Mouse (Mus musculus) urinary bladder, postnatal 14 days (tissue): ENCODE measurements around the gene Zfp281.

Source experiments
- DNase-seq: peaks from one replicate; pipeline ENCODE4 v3.0.0; 2021; ENCODE audit warnings: low spot score

Zfp281 gene

DNA sequence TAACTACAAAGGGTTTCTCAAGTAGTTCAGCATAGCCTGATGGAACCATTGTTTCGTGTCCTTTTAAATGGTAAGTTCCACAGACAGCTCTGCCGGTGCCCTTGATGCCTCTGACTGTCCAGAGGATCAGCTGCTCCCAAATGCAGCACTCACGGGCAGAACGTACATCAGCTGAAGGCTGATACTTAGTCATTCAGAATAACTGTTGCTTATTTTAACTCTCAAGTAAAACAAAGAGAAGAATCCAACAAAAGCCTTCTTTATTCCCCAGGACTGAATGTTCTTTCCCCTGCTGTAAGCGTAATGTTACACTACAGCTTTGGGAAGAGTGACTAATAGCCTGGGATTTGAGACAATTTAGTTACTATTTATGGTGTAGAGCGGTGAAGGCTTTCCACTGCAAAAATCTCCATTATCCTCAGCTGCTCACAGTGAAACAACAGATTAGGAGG is 11.4 kb upstream of the Zfp281 start:
- no peak for DNase-seq

DNA sequence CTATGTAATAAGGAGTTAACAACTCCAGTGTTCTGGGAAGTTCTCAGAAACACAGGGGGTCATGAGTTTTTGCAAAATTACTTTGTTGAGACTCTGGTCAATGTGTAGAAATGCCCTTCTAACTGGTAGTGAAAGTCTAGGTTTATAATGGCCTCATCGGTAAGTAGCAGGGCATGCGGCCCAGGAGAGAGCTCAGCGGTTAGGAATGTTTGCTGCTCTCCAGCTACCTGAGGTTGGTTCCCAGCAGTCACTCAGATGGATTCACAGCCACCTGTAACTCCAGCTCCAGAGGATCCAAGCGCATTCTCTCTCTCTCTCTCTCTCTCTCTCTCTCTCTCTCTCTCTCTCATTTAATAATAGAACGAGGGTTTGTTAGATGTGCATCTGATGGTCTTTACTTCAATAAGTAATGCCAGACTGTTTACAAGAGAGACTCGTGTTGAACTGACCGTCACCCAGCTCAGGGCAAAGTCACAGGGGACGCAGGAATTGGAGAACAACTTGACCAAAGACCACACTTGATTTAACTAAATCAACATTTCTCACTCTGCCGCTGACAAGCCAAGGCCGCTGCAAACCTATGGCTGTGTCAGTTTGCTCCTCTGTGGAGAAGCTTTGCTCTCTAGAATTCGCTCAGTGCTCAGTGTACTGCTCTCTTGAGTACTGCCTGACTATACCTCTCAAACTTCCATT is 9.8 kb upstream of the Zfp281 start:
- no peak for DNase-seq

DNA sequence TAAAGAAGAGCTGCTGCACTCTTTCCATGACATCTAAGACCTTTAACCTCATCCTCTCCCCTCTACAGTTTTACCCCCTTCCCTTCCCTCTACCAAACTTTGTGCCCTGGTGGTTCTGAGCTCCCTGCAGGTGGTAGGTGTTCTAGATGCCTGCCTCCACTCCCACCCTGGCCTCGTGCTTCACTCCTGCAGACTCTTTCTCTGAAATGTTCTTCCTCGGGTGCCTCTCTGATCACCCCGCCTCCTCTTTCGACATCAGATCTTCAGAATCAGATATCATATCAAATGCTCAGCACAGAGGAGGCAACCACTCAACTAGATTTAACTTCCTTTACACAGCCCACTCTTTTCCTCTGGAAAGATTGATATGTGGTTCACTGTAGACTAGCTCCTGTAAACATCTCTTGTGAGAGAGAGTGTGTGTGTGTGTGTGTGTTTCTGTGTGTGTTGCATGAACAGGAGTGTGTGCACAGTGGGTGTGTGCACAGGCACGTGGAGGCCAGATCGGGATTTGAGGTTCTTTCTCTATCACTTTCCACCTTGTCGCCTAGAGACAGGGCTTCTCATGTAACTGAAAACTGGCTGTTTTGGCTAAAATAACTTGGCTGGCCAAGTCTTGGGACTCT is 7.4 kb upstream of the Zfp281 start:
- DNase-seq = no peak

DNA sequence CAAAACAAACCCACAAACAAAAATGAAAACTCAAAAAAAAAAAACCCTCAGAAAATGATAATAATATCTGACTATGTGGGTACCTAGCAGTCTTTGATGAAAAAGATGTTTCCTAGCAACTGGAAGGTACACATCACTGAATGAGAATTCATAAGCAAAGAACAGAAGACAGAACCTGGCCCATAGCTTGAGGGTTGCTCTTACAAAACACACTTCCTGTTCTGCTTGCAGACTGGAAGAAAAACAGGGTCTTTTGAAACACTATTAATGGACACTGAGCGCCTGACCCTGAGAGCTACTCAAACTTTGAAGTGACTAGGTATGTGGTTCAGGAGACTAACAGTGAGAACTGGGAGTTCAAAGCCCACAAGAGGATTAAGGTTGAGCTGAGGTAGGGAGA is 6.1 kb upstream of the Zfp281 start:
- no peak for DNase-seq

DNA sequence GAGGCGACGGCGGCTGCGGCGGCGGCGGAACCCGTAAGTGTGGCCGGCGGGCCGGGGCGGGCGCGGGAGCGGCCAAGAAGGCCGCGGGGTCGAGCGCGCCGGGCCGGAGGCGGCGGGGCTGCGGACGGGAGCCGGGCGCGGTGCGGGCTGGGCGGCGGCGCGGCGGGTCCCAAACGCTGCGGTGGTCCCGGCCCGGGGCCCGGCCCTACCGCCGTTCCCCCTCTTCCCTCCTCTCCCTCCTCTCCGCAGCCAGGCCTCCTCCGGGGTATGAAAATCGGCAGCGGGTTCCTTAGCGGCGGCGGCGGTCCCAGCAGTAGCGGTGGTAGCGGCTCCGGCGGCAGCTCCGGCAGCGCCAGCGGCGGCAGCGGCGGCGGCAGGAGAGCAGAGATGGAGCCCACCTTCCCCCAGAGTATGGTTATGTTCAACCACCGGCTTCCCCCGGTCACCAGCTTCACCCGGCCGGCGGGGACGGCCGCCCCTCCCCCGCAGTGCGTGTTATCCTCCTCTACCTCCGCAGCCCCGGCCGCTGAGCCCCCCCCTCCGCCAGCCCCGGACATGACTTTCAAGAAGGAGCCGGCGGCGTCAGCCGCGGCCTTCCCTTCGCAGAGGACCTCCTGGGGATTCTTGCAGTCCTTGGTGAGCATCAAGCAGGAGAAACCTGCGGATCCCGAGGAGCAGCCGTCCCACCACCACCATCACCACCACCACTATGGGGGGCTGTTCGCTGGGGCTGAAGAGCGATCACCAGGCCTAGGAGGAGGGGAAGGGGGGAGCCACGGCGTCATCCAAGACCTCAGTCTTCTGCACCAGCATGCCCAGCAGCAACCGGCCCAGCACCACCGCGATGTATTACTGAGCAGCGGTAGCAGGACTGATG is 556 bp downstream of the Zfp281 start:
- DNase-seq = peak; percentile 42

DNA sequence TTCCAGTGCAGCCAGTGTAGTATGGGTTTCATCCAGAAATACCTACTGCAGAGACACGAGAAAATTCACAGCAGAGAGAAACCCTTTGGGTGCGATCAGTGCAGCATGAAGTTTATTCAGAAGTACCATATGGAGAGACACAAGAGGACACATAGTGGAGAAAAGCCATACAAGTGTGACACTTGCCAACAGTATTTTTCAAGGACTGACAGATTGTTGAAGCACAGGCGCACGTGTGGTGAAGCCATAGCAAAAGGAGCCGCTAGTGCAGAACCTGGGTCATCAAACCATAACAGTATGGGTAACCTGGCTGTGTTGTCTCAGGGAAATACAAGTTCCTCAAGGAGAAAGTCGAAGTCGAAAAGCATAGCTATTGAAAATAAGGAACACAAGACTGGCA is 1.4 kb downstream of the Zfp281 start:
- DNase-seq = no peak

DNA sequence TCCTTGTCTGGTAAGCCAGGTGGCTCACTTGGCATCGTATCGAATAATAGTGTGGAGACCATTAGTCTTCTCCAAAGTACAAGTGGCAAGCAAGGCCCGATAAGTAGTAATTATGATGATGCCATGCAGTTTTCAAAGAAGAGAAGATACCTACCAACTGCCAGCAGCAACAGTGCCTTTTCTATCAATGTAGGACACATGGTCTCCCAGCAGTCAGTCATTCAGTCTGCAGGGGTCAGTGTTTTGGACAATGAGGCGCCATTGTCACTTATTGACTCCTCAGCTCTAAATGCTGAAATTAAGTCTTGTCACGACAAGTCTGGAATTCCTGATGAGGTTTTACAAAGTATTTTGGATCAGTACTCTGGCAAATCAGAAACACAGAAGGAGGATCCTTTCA is 2.1 kb downstream of the Zfp281 start:
- no peak for DNase-seq

DNA sequence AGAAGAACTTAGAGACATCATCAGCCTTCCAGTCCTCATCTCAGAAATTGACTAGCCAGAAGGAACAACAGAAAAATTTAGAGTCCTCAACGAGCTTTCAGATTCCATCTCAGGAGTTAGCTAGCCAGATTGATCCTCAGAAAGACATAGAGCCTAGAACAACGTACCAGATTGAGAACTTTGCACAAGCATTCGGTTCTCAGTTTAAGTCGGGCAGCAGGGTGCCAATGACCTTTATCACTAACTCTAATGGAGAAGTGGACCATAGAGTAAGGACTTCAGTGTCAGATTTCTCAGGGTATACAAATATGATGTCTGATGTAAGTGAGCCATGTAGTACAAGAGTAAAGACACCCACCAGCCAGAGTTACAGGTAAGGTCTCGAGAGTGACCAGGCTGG is 2.9 kb downstream of the Zfp281 start:
- DNase-seq = no peak

DNA sequence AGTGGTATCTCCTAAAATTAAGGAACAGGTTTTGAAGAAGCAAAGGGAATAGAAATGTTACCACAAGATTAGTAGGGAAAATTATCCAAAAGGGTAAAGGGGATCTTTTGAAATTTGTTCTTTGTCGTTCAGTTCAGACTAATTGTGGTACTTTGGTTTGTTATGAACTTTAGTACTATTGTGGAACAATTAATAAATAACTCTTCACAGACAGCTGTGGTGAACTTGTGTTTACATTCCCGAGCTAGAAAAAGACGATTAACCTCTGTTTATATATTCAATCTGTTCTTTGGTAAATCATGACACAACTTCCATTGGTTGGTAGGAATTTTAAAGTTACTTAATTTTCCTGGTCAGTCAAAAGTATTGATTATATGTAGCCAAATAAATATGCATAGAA is 8.2 kb downstream of the Zfp281 start:
- no peak for DNase-seq

DNA sequence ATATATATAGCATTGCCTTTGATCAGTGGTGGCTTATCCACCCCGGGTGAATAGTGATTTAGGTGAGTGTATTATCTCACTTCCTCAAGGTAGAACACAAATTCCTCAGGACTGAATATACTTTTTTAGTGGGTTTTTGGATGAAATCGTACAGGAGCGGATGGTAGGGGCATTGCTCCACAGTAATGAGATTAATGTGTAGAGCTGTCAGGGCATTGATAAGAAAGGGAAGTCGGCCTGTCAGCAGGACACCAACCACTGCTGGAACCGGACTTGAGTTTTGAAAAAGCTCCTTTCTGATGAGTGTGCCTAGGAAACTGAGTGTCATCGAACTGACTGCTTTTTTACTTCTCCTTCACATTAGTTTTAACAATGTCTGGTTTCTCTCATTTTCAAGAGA is 10.9 kb downstream of the Zfp281 start:
- no peak for DNase-seq

DNA sequence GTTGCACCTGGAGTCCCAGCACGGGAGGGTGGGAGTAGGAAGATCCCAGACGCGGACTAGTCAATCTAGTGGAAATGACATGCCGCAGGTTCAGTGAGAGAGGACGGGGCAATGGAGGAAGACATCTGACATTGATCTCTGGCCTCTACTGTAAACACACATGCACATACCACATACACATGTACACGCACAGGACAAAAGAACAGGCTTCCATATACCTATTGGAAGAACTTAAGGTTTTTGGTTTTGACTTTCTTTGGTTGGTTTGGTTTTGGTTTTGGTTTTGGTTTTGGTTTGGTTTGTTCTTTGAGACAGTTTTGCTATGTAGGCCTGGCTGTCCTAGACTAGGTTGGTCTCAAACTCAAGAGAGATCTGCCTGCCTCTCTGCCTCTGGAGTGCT is 12.2 kb downstream of the Zfp281 start:
- DNase-seq = no peak

DNA sequence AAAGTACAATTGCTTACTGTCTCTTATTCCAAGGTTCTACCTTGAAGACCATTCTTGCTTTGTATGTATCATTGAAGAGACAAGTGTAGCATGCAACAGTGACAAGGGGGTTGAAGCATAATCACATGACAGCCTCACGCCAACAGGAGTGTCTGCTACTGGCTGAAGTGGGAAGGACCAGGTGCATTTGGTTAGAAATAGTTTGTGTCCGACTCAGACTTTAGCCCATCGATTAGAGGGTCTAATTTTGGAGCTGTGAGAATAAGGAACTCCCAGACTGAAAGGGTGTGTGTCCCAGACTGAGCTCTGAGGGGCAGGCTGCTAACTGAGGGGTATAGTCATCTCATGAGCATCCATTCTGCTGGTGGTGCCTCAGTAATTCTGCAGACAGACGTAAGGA is 13.0 kb downstream of the Zfp281 start:
- no peak for DNase-seq

DNA sequence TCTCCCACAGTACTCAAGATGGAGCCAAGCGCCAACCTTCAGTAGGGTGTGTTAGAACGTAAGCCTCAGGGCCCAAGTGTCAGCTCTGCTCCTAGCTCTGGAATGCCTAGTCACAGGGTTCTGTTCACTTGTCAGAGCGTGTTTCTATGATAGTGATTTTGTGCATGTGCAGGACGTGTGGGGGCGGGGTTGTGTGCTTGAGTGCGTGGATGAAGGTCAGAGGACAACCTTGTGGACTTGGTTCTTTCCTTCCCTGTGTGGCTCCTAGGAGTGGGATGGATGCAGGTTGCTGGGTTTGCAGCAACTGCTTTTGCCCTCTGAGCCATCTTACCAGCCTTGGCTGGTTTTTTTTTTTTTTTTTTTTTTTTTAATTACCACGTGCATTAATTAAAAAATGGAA is 13.5 kb downstream of the Zfp281 start:
- no peak for DNase-seq

DNA sequence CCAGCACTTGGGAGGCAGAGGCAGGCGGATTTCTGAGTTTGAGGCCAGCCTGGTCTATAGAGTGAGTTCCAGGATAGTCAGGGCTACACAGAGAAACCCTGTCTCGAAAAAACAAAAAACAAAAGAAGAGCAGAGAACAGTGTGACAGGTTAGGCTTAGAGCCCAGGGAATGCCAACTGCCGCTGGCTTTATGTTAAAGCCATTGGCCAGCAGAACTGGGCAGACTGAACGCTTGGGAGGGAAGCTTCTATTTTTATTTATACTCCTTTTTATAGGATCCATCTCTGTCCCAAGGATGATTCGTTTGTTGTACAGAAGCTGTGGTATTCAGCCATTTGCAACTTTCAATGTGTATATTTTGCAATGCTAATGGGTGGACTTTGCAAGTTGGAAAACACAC is 14.0 kb downstream of the Zfp281 start:
- no peak for DNase-seq

DNA sequence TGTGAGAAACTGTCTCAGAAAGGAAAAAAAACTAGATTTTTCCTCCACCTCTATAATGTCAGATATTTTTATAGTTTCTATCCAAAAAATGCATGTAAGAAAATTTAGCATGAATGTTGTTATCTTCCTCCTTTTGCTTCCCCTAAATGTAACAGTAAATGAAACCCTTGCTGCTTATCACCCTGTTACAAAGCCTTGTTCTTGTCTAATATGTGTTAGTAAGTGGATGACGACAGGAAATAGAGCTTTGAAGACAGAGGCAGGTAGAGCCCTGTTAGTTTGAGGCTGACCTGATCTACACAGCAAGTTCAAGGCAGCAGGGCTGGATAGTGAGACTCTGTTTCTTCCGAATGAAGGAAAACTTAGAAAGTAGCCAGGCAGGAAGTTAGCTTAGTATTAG is 14.5 kb downstream of the Zfp281 start:
- no peak for DNase-seq

DNA sequence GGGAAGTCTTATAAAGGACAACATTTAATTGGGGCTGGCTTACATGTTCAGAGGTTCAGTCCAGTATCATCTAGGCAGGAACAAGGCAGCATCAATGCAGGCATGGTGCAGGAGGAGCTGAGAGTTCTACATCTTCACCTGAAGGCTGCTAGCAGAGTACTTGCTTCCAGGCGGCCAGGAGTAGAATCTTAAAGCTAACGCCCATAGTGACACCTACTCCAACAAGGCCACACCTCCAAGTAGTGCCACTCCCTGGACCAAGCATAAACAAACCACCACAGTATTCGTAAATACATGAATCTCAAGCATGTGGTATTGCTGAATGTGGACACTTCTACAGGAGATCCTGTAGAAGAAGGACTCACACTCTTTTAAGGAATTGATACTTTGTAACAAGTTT is 18.0 kb downstream of the Zfp281 start:
- no peak for DNase-seq

DNA sequence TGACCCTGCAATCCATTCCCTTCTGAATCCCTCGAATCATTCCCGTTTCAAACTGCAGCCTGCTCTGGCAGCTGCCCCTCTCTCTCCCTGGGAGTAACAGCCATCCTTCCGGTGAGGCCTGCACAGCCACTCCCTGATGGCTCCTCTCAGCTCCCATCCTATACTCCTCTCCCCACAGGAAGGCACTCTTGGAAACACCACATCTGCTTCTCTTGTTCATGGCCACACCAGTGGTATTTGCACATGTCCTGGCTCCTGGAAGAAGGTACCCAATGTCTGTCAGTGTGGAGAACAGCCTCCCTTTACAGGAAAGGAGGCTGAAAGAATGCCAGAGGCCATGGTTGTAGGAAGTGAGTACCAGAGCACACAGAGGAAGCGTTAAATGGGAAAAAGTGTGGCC is 19.8 kb downstream of the Zfp281 start:
- no peak for DNase-seq

DNA sequence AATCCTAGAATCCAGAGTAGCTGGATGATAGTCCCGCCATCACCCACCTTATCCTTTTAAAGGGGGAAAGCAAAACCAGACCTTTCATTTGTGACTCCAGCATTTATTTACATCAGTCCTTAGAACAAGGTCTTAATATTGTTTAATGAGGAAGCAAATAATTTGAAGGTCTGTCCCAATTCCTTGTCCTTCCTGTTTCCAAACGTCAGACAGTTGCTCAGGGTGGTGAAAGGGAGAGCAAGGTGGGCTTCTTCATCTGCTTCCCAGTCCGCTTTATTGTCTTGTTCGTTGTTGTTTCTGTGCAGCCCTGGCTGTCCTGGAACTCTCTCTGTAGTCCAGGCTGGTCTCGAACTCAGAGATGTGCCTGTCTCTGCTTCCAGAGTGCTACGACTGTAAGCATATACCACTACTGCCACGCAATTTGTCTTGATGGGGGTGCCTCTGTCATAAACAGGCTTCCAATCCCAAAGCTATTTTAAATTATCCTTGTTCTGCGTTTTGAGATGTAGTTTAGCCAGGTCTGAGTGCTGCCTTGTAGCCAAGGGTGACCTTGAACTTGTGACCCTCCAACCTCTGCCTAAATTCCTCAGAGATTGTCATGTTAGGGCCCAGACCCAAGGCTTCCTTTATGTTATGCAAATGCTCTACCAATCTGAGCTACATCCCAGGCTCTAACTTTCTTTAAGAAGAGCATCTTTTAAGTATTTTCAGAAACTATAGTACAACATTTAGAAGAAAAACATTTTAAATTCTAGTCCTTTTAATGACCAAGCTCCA is 21.3 kb downstream of the Zfp281 start:
- DNase-seq = no peak

DNA sequence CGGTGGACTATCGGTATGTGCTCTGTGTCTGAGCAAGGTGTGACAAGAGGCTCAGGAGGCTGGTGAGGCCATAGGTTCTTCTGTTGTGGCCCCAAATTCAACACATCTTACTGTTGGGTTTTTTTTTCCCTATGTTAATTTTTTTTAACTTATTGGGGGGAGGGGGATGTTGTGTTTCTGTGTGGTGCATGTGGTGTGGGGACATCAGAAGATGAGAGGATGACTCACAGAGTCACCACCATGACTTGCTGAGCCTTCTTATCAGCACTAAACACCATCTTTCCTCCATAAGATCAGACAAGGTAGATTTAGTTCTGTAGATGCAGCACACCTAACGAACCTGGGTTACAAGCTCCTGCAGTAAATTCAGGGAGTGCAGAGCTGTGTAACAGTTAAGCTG is 27.4 kb downstream of the Zfp281 start:
- DNase-seq = no peak

DNA sequence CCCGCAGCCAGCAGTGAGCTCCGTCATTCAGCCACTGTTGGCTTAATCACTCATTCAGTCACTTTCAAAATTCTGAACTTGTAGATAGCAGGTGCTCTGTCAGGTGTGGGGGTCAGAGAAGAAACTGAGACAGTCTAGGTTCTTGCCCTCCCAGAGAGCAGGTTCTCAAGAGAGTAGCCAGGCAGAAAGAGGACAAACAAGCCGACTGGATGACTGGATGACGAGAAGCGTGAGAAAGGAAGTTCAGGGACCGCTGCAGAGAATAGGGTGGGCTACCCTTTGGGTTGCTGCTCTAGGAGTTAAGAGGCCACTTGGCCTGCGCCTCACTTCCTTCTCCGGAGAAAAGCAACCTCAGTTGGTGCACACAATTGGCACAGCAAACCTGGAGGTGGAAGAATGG is 28.8 kb downstream of the Zfp281 start:
- DNase-seq = no peak

DNA sequence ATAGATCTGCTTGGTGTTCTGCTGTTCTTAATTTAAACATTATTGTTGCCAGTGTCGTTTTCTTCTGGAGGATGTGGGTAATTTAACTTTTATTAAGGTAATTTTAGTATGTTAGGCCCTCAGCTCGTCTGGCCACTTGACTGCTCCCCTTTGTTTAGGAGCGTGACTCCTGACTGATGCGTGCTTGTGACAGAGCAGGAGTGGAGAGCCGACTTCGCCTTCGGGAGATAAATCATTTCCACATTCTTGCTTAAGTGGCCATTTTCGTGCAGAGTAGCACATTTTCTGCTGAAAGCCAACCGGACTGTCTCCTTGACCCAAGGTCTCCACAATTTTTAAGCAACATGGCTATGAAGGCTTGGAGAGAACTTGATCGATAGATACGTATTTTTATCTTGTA is 29.7 kb downstream of the Zfp281 start:
- no peak for DNase-seq

DNA sequence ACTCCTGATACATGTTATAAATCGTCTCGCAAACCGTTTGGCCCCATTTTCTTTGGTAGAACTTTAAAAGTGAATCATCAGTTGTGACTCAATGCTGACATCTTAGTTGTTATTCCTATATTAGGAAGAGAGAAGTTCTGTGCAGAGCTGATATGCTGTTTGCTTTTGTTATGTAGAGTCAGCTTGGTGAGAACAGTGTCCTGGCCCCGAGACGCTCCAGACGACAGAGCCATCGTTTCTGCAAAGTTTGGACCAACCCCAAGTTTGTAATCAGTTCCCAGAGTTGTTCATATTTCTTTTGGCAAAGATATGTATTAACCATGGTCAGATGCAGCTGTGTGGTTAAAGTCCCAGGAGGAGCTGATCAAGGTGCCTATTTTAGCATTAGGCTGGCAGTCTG is 31.9 kb downstream of the Zfp281 start:
- no peak for DNase-seq
